Mouse (Mus musculus): Measurements from ENCODE around the gene Rasa4. TPM values are rescaled to one million over a fixed set of nuclear protein-coding genes. Genes with fewer than 3 reads are reported as not detected.

The Rasa4 gene
- polyA plus RNA-seq, 1 experiment from 2014 or later, result 7.2 TPM

DNA sequence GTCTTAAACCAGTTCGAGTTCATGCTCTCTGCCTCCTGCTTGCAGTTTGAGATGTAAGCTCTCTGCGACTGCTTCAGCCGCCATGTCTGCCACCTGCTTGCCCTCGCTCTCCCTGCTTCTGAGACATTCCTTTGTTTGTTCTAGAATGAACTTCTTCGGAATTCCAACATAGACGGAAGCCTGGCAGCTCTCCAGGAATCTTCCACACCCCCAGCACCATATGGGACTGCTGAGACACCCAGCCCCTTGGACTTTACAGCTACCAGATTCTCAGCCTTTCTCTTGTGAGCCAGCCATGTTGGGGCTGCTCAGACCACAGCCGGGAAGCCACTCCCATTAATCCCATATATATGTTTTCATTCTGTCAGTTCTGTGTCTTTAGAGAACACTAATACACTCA, 7.4 kb upstream of the Rasa4 start:
- DNase-seq (ENCODE audit: low spot score) (no peak), ATAC-seq (replicated peaks; ENCODE audit: low FRiP score) (no peak)
- no peaks in the 10 kb centered on the region for H3K36me3 ChIP-seq (ENCODE audit: control insufficient read depth, insufficient read depth, low read length)
- no peaks in the 10 kb centered on the region for H3K27me3 ChIP-seq (ENCODE audit: control insufficient read depth, insufficient read depth, low read length)
- H3K4me1 ChIP-seq (replicated peaks; ENCODE audit: control insufficient read depth, insufficient read depth, low read length), result no peaks in the 10 kb centered on the region
- no peak overlapping the region for H3K27ac ChIP-seq (ENCODE audit: low read depth, low read length)
- no peaks in the 10 kb centered on the region for H3K9me3 ChIP-seq (ENCODE audit: control insufficient read depth, low read length)
- no peak overlapping the region for H3K4me2 ChIP-seq (ENCODE audit: low read depth, low read length, severe bottlenecking)
- no peak overlapping the region for H3K4me3 ChIP-seq (ENCODE audit: low read depth, low read length)
- 58% methylated on average over 7 of the region's 7 CpGs for WGBS
- no peak overlapping the region for H3K9ac ChIP-seq (ENCODE audit: low read length)

DNA sequence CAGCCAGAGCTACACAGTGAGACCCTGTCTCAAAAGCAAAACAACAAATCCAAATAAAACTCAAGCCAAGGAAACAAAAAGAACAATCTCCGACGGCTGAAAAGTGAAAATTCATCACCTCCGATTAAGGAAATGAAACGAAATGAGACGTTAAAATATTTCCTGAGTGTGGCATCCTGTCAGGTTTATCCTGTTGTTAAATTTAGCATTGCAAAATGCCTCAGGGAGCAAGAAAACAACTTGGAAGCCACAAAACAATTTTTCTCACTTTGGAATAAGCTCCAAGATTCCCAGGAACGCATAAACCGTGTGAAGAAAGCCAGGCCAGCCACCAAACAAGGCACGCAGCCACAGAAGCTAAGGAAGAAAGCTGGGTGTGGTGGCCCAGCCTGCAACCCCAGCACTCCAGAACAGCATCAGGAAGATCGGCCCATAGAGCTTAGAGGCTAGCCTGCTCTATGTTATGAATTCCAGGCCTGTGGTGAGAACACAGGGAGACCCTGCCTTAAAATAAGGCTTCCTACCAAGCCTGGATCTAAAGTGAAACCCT, 6.6 kb upstream of the Rasa4 start:
- DNase-seq (ENCODE audit: low spot score), result no peak
- Histone ChIP-seq H3K4me1 (replicated peaks; ENCODE audit: control insufficient read depth, insufficient read depth, low read length) (no peaks in the 10 kb centered on the region), H3K27me3 (ENCODE audit: control insufficient read depth, insufficient read depth, low read length) (no peaks in the 10 kb centered on the region), H3K4me2 (ENCODE audit: low read depth, low read length, severe bottlenecking) (no peak overlapping the region), H3K27ac (ENCODE audit: low read depth, low read length) (no peak overlapping the region), H3K4me3 (ENCODE audit: low read depth, low read length) (no peak overlapping the region), H3K36me3 (ENCODE audit: control insufficient read depth, insufficient read depth, low read length) (no peaks in the 10 kb centered on the region), H3K9me3 (ENCODE audit: control insufficient read depth, low read length) (no peaks in the 10 kb centered on the region), H3K9ac (ENCODE audit: low read length) (no peak overlapping the region)
- 87% methylated on average over 9 of the region's 9 CpGs for WGBS
- no peak for ATAC-seq (replicated peaks; ENCODE audit: low FRiP score)

DNA sequence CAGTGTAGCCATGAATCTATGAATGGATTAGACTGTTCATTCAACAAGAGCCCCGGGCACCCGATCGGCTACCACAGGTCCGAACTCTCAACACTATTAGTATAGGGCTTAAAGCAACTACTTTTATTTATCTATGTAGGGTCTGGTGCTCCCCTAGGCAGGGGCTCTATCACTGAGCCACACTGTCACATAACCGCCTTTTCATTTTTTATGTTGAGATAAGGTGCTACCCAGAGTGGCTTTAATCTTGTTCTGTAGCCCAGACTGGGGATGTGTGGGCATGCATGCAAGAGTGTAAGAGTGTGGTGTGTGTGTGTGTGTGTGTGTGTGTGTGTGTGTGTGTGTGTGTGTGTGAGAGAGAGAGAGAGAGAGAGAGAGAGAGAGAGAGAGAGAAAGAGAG, 5.6 kb upstream of the Rasa4 start:
- Histone ChIP-seq H3K4me1 (replicated peaks; ENCODE audit: control insufficient read depth, insufficient read depth, low read length) (no peaks in the 10 kb centered on the region), H3K27ac (ENCODE audit: low read depth, low read length) (no peak overlapping the region), H3K9ac (ENCODE audit: low read length) (no peak overlapping the region), H3K4me2 (ENCODE audit: low read depth, low read length, severe bottlenecking) (no peak overlapping the region), H3K27me3 (ENCODE audit: control insufficient read depth, insufficient read depth, low read length) (no peaks in the 10 kb centered on the region), H3K4me3 (ENCODE audit: low read depth, low read length) (no peak overlapping the region), H3K36me3 (ENCODE audit: control insufficient read depth, insufficient read depth, low read length) (no peaks in the 10 kb centered on the region), H3K9me3 (ENCODE audit: control insufficient read depth, low read length) (no peaks in the 10 kb centered on the region)
- WGBS, result 89% methylated on average over 5 of the region's 5 CpGs
- no peak for ATAC-seq (replicated peaks; ENCODE audit: low FRiP score)
- DNase-seq (ENCODE audit: low spot score), result no peak

DNA sequence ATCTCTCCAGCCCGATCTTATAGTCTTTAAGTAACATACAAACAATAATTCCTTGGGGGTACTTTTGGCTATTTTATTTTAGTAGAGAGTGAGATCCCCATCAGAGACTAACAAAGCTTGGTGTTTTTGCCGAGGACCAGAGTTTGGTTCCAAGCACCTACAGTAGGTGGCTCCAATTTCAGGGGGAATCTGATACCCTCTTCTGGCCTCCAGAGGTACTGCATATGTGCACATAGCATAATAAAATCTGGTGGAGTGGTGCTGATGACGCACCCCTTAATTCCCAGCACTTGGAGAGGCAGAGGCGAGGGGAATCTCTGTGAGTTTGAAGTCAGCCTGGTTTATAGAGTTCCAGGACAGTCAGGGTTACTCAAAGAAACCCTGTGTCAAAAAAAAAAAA, 1.4 kb upstream of the Rasa4 start:
- H3K27ac ChIP-seq (ENCODE audit: low read depth, low read length), result no peak overlapping the region
- no peak overlapping the region for H3K4me3 ChIP-seq (ENCODE audit: low read depth, low read length)
- WGBS, result 85% methylated on average over 4 of the region's 4 CpGs
- ATAC-seq (replicated peaks; ENCODE audit: low FRiP score) (no peak), DNase-seq (ENCODE audit: low spot score) (no peak)
- H3K4me1 ChIP-seq (replicated peaks; ENCODE audit: control insufficient read depth, insufficient read depth, low read length), result peaks cover 15% of the 10 kb centered on the region; the same call in 1 of the 2 replicates
- no peaks in the 10 kb centered on the region for H3K9me3 ChIP-seq (ENCODE audit: control insufficient read depth, low read length)
- peaks cover 7% of the 10 kb centered on the region; the same call in 1 of the 2 replicates for H3K27me3 ChIP-seq (ENCODE audit: control insufficient read depth, insufficient read depth, low read length)
- no peak overlapping the region for H3K4me2 ChIP-seq (ENCODE audit: low read depth, low read length, severe bottlenecking)
- H3K36me3 ChIP-seq (ENCODE audit: control insufficient read depth, insufficient read depth, low read length), result no peaks in the 10 kb centered on the region
- no peak overlapping the region for H3K9ac ChIP-seq (ENCODE audit: low read length)

DNA sequence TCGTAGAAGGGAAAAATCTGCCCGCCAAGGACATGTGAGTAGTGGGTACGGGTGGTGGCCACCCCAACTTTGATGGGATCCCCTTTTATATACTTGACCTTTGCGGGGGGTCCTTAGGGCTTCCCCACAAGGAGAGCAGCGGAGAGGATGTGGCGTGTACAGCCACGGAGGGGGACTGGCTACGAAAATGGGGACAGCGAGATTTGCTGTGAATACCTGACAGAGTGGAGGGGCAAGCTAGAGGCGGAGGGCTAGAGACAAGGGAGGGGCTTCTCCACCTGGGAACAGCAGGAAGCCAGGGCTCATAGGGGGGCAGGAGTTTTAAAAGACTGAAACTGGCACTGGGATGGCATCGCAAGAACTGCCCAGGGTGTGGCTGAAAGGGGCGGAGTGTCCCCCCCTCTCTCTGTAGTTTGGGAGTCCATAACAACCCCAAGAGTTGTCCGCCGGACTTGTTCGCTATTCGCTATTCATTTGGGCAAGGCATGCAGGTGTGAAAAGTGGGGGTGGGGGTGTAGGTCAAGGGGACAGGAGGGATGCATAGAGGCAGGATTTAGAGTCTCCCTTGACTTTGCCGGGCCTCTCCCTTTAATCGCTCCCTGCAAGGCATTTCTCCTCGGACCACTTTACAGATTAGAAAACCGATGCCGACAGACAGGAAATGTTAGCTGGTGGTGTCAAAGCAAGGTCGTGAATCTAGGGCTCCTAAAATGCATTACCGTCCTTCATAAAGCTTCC, 597 bp downstream of the Rasa4 start:
- peaks cover 7% of the 10 kb centered on the region; the same call in 1 of the 2 replicates for H3K27me3 ChIP-seq (ENCODE audit: control insufficient read depth, insufficient read depth, low read length)
- peak overlapping the region; percentile 48 for H3K4me3 ChIP-seq (ENCODE audit: low read depth, low read length)
- H3K4me1 ChIP-seq (replicated peaks; ENCODE audit: control insufficient read depth, insufficient read depth, low read length), result peaks cover 15% of the 10 kb centered on the region; the same call in 1 of the 2 replicates
- peak overlapping the region; percentile 61 for H3K9ac ChIP-seq (ENCODE audit: low read length)
- H3K4me2 ChIP-seq (ENCODE audit: low read depth, low read length, severe bottlenecking), result peak overlapping the region; percentile 89
- H3K27ac ChIP-seq (ENCODE audit: low read depth, low read length), result no peak overlapping the region
- H3K36me3 ChIP-seq (ENCODE audit: control insufficient read depth, insufficient read depth, low read length), result no peaks in the 10 kb centered on the region
- DNase-seq (ENCODE audit: low spot score) (peak; percentile 55), ATAC-seq (replicated peaks; ENCODE audit: low FRiP score) (peak; percentile 44)
- H3K9me3 ChIP-seq (ENCODE audit: control insufficient read depth, low read length), result no peaks in the 10 kb centered on the region
- WGBS, result under 1% methylated on average over 23 of the region's 23 CpGs

DNA sequence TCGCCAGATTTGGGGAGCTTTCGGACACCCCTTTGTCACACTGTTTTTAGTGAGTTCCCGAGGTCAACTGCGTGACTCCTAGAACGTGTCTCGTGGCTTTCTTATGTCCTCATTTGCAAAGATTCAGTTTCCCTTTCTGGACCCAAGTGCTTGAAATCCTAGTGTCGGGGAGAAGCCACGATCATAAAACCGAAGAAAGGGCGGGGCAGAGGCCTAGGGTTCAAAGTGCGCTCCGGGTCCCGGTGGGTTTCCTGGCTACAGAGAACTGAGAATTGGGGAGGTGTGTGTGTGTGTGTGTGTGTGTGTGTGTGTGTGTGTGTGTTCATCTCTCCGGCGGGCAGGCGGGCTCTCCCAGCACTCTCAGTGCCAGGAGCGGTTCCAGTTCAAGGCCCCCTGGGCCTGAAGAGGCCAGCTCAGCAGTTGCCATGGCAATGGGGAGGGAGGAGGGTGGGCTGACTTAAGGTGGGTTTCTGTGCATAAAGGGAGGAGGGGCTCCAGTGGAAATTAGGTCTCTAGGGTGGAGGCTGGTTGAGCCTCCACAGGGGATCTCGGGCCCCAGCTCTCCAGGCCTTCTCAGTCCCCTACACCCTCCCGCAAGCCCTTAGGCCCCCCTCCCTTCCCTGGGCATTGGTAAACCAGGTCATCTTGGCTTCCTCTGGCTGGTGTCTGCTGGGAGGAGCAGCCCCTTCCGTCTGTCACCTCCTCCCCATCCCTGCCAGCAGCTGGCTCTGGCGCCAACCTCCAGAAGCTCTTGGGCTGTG, 1.4 kb downstream of the Rasa4 start:
- Histone ChIP-seq H3K4me3 (ENCODE audit: low read depth, low read length) (peak overlapping the region; percentile 48), H3K36me3 (ENCODE audit: control insufficient read depth, insufficient read depth, low read length) (no peaks in the 10 kb centered on the region), H3K4me1 (replicated peaks; ENCODE audit: control insufficient read depth, insufficient read depth, low read length) (peaks cover 15% of the 10 kb centered on the region; the same call in 1 of the 2 replicates), H3K27ac (ENCODE audit: low read depth, low read length) (no peak overlapping the region), H3K9me3 (ENCODE audit: control insufficient read depth, low read length) (no peaks in the 10 kb centered on the region), H3K4me2 (ENCODE audit: low read depth, low read length, severe bottlenecking) (peak overlapping the region; percentile 29), H3K9ac (ENCODE audit: low read length) (no peak overlapping the region; the same call in none of the 2 replicates), H3K27me3 (ENCODE audit: control insufficient read depth, insufficient read depth, low read length) (peaks cover 7% of the 10 kb centered on the region; the same call in 1 of the 2 replicates)
- WGBS, result 5% methylated on average over 21 of the region's 21 CpGs
- DNase-seq (ENCODE audit: low spot score) (peak; percentile 73), ATAC-seq (replicated peaks; ENCODE audit: low FRiP score) (0 out of 2 replicates have a peak, but pooled peaks have one; percentile 11)

DNA sequence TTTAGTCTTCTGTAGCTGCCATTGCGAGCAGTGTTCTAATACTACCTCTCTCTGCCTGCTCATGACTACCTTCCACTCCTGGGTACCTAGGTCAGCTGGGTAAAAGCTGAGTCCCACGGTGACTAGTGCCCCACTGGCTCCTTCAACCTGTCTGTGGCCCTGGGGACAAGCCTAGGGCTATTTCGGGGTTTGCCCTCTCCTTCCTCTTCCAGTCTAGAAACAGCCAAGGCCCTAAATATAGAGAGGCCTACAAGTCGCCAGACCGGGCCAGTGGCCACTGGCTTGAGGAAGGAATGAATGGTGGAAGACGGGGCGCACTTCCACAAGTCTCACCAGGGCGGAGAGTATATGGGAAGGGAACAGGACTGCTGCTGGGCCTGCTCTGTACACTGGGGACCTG, 2.6 kb downstream of the Rasa4 start:
- 83% methylated on average over 8 of the region's 8 CpGs for WGBS

DNA sequence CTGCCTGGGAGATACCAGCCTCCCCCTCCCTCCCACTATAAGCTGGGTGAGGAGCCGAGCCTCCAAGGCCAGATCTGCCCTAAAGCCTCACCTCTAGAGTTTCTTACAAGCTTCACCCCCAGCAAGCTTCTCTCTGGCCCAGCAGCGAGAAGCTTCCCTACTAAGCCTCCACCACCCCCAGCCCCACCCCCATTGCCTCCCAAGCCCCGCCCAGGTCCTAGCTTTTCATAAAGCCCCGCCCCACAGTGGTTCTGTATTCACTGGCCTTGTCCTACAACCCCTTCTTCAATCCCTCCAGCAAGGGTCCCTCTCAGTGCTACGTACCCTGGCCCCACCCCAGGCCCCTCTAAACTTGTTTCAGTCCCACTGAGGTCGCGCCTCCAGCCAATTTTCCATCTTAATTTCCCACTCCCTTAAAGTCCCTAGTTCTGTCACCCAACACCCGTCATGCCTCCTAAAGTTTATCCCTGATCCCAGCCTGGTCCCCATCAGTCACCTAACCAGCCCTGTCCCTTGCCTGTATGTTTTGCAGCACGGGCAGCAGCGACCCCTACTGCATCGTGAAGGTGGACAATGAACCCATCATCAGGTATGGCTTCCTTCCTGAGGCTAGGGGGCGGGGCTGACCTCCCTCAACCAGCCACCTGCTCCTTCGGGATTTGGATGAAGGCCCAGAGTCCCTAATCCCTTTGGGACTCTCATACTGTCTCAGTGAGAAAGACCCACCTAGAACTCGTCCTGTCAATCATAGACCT, 5.3 kb downstream of the Rasa4 start:
- peaks cover 13% of the 10 kb centered on the region; the same call in 1 of the 2 replicates for H3K4me1 ChIP-seq (replicated peaks; ENCODE audit: control insufficient read depth, insufficient read depth, low read length)
- no peaks in the 10 kb centered on the region for H3K36me3 ChIP-seq (ENCODE audit: control insufficient read depth, insufficient read depth, low read length)
- H3K9me3 ChIP-seq (ENCODE audit: control insufficient read depth, low read length), result no peaks in the 10 kb centered on the region
- H3K9ac ChIP-seq (ENCODE audit: low read length), result no peak overlapping the region
- no peak overlapping the region for H3K4me3 ChIP-seq (ENCODE audit: low read depth, low read length)
- ATAC-seq (replicated peaks; ENCODE audit: low FRiP score) (no peak), DNase-seq (ENCODE audit: low spot score) (no peak)
- WGBS, result 16% methylated on average over 14 of the region's 14 CpGs
- H3K27ac ChIP-seq (ENCODE audit: low read depth, low read length), result no peak overlapping the region
- no peak overlapping the region for H3K4me2 ChIP-seq (ENCODE audit: low read depth, low read length, severe bottlenecking)
- H3K27me3 ChIP-seq (ENCODE audit: control insufficient read depth, insufficient read depth, low read length), result peaks cover 7% of the 10 kb centered on the region; the same call in 1 of the 2 replicates

More for the DNA sequence above, 2.6 kb downstream of the Rasa4 start:
- Histone ChIP-seq H3K4me3 (ENCODE audit: low read depth, low read length) (no peak overlapping the region), H3K9ac (ENCODE audit: low read length) (no peak overlapping the region), H3K27ac (ENCODE audit: low read depth, low read length) (no peak overlapping the region), H3K4me2 (ENCODE audit: low read depth, low read length, severe bottlenecking) (no peak overlapping the region), H3K27me3 (ENCODE audit: control insufficient read depth, insufficient read depth, low read length) (peaks cover 7% of the 10 kb centered on the region; the same call in 1 of the 2 replicates), H3K36me3 (ENCODE audit: control insufficient read depth, insufficient read depth, low read length) (no peaks in the 10 kb centered on the region), H3K9me3 (ENCODE audit: control insufficient read depth, low read length) (no peaks in the 10 kb centered on the region), H3K4me1 (replicated peaks; ENCODE audit: control insufficient read depth, insufficient read depth, low read length) (peaks cover 15% of the 10 kb centered on the region; the same call in 1 of the 2 replicates)
- DNase-seq (ENCODE audit: low spot score) (no peak), ATAC-seq (replicated peaks; ENCODE audit: low FRiP score) (no peak)

Measured in forebrain, embryonic 11.5 days (tissue).